Mouse (Mus musculus) stomach, embryonic 14.5 days (tissue): Measurements from ENCODE around the gene Prkrip1. TPM values are rescaled to one million over a fixed set of nuclear protein-coding genes. Genes with fewer than 3 reads are reported as not detected.

ENCODE experiments used
- ATAC-seq: fragments of 200-750 bp; cut with Nextera tagmentation; 2 replicates; pipeline ENCODE4 v1.8.0; 2017; ENCODE audit warnings: low read depth, moderate TSS enrichment; ENCODE audit not compliant: insufficient number of reproducible peaks, insufficient read depth, low FRiP score
- H3K27ac ChIP-seq: fragments of 300-500 bp; sonication (generic); 2 replicates; pipeline ENCODE4 v1.5.1; 2014; ENCODE audit warnings: mild to moderate bottlenecking, low read length, moderate library complexity, mixed read lengths
- H3K27me3 ChIP-seq: fragments of 300-500 bp; sonication (generic); 2 replicates; pipeline ENCODE4 v1.6.1; 2014; ENCODE audit warnings: low read length, control low read depth, mixed read lengths; ENCODE audit not compliant: control insufficient read depth, insufficient read depth
- H3K36me3 ChIP-seq: fragments of 300-500 bp; sonication (generic); 2 replicates; pipeline ENCODE4 v1.6.1; 2014; ENCODE audit warnings: mild to moderate bottlenecking, control low read depth, low read length, moderate library complexity, mixed read lengths; ENCODE audit not compliant: control insufficient read depth, insufficient read depth
- H3K4me1 ChIP-seq: fragments of 300-500 bp; sonication (generic); 2 replicates; pipeline ENCODE4 v1.6.1; 2014; ENCODE audit warnings: low read length, control low read depth, mixed read lengths; ENCODE audit not compliant: control insufficient read depth, insufficient read depth
- H3K4me2 ChIP-seq: fragments of 300-500 bp; sonication (generic); replicated peaks from 2 replicates; pipeline ENCODE4 v1.6.1; 2014; ENCODE audit warnings: low read depth, low read length, control low read depth
- H3K4me3 ChIP-seq: fragments of 300-500 bp; sonication (generic); 2 replicates; pipeline ENCODE4 v1.5.1; 2014; ENCODE audit warnings: low read depth, low read length, control low read depth
- H3K9ac ChIP-seq: fragments of 300-500 bp; sonication (generic); replicated peaks from 2 replicates; pipeline ENCODE4 v1.6.1; 2014; ENCODE audit warnings: low read depth, mild to moderate bottlenecking, control low read depth, low read length, moderate library complexity, mixed read lengths
- H3K9me3 ChIP-seq: fragments of 300-500 bp; sonication (generic); 2 replicates; pipeline ENCODE4 v1.6.1; 2016; ENCODE audit warnings: low read depth, low read length, control low read depth; ENCODE audit not compliant: control insufficient read depth
- WGBS: fragments of 180-500 bp; shearing (Covaris S2); extraction: QIAGEN DNeasy Blood & Tissue Kit; methylation state at CpG from one replicate; pipeline ENCODE4 v1.1.7; 2014; 5-methylcytosine and 5-hydroxymethylcytosine counted together
- polyA plus RNA-seq: library from polyadenylated mRNA; unstranded; fragments of >200 nt; fragmentation: Nextera tagmentation; extraction: Ambion mirVana; gene quantifications from 2 replicates; pipeline ENCODE4 v1.2.1, GENCODE M21; 2014

The Prkrip1 gene
- polyA plus RNA-seq, 1 experiment from 2014 or later, result 50.9 TPM

- Histone ChIP-seq H3K4me3 (no peak overlapping the region), H3K36me3 (peaks cover 80% of the 10 kb centered on the region), H3K27me3 (no peaks in the 10 kb centered on the region), H3K9ac (no peak overlapping the region), H3K4me1 (no peaks in the 10 kb centered on the region), H3K9me3 (no peaks in the 10 kb centered on the region), H3K27ac (no peak overlapping the region), H3K4me2 (no peak overlapping the region)
- WGBS, result 86% methylated on average over 7 of the region's 7 CpGs
- no peak for ATAC-seq
These were observed 6.9 kb downstream of the Prkrip1 start for GRCm38 (mm10) chr5:136191870-136192269.

- ATAC-seq, result no peak
These were observed 12.0 kb downstream of the Prkrip1 start for GRCm38 (mm10) chr5:136186723-136187122.

GRCm38 (mm10) chr5:136183766-136184165 is 15.0 kb downstream of the Prkrip1 start:
- no peak overlapping the region for H3K4me3 ChIP-seq
- no peaks in the 10 kb centered on the region for H3K27me3 ChIP-seq
- no peaks in the 10 kb centered on the region for H3K4me1 ChIP-seq
- no peak for ATAC-seq
- no peak overlapping the region for H3K4me2 ChIP-seq
- 90% methylated on average over 7 of the region's 7 CpGs for WGBS
- peaks cover 55% of the 10 kb centered on the region for H3K36me3 ChIP-seq
- no peaks in the 10 kb centered on the region for H3K9me3 ChIP-seq
- no peak overlapping the region for H3K9ac ChIP-seq
- no peak overlapping the region for H3K27ac ChIP-seq

More at GRCm38 (mm10) chr5:136186723-136187122, 12.0 kb downstream of the Prkrip1 start:
- Histone ChIP-seq H3K36me3 (peaks cover 50% of the 10 kb centered on the region), H3K4me1 (no peaks in the 10 kb centered on the region), H3K9ac (no peak overlapping the region), H3K9me3 (no peaks in the 10 kb centered on the region), H3K27ac (no peak overlapping the region), H3K27me3 (no peaks in the 10 kb centered on the region), H3K4me3 (no peak overlapping the region), H3K4me2 (no peak overlapping the region)
- 38% methylated on average over 4 of the region's 4 CpGs for WGBS

- Histone ChIP-seq H3K36me3 (peaks cover 53% of the 10 kb centered on the region), H3K27me3 (no peaks in the 10 kb centered on the region), H3K9ac (no peak overlapping the region), H3K9me3 (no peaks in the 10 kb centered on the region), H3K4me3 (no peak overlapping the region), H3K4me2 (no peak overlapping the region), H3K4me1 (no peaks in the 10 kb centered on the region), H3K27ac (no peak overlapping the region)
- 88% methylated on average over 4 of the region's 4 CpGs for WGBS
- no peak for ATAC-seq
These were observed 15.9 kb downstream of the Prkrip1 start for GRCm38 (mm10) chr5:136182830-136183229.

- Histone ChIP-seq H3K27me3 (no peaks in the 10 kb centered on the region), H3K4me1 (no peaks in the 10 kb centered on the region), H3K4me2 (no peak overlapping the region), H3K4me3 (no peak overlapping the region), H3K9me3 (no peaks in the 10 kb centered on the region), H3K36me3 (peaks cover 48% of the 10 kb centered on the region), H3K9ac (no peak overlapping the region), H3K27ac (no peak overlapping the region)
- no peak for ATAC-seq
- WGBS, result 87% methylated on average over 6 of the region's 6 CpGs
These were observed 16.7 kb downstream of the Prkrip1 start for GRCm38 (mm10) chr5:136182049-136182448.

GRCm38 (mm10) chr5:136181197-136181596 is 17.6 kb downstream of the Prkrip1 start:
- H3K9me3 ChIP-seq, result no peaks in the 10 kb centered on the region
- no peak for ATAC-seq
- WGBS, result 90% methylated on average over 6 of the region's 6 CpGs
- peaks cover 44% of the 10 kb centered on the region for H3K36me3 ChIP-seq
- no peak overlapping the region for H3K4me3 ChIP-seq
- no peaks in the 10 kb centered on the region for H3K27me3 ChIP-seq
- no peaks in the 10 kb centered on the region for H3K4me1 ChIP-seq
- no peak overlapping the region for H3K9ac ChIP-seq
- H3K4me2 ChIP-seq, result no peak overlapping the region
- no peak overlapping the region for H3K27ac ChIP-seq

- Histone ChIP-seq H3K4me3 (no peak overlapping the region), H3K27ac (no peak overlapping the region), H3K4me1 (no peaks in the 10 kb centered on the region), H3K4me2 (no peak overlapping the region), H3K9me3 (no peaks in the 10 kb centered on the region), H3K27me3 (no peaks in the 10 kb centered on the region), H3K9ac (no peak overlapping the region), H3K36me3 (peaks cover 37% of the 10 kb centered on the region)
- WGBS, result 73% methylated on average over 5 of the region's 5 CpGs
- no peak for ATAC-seq
These were observed 19.2 kb downstream of the Prkrip1 start for GRCm38 (mm10) chr5:136179594-136179993.

GRCm38 (mm10) chr5:136173606-136174463 is 24.9 kb downstream of the Prkrip1 start:
- Histone ChIP-seq H3K4me3 (no peak overlapping the region), H3K27ac (no peak overlapping the region), H3K9ac (0 out of 2 replicates have a peak overlapping the region, but pooled peaks have one; percentile 6), H3K4me1 (0 out of 2 replicates have a peak, but pooled peaks cover 5% of the 10 kb centered on the region), H3K9me3 (no peaks in the 10 kb centered on the region), H3K27me3 (no peaks in the 10 kb centered on the region), H3K4me2 (no peak overlapping the region), H3K36me3 (peaks cover 8% of the 10 kb centered on the region)
- WGBS, result 33% methylated on average over 9 of the region's 9 CpGs
- ATAC-seq, result no peak
